Mouse (Mus musculus): ENCODE data around the gene Hist1h3c.
A peak's percentile ranks its signal among the peaks of the same experiment; 100 is the strongest.
"Not testable (repeated sequence)": the region's sequence is repeated elsewhere in the genome, so short reads cannot be mapped to it uniquely, and the experiment has no call there.

Hist1h3c gene

GRCm38 (mm10) chr13:23739069-23739921, 6.1 kb downstream of the Hist1h3c start:
- peak; percentile 83 for DNase-seq

GRCm38 (mm10) chr13:23738677-23739068, 6.7 kb downstream of the Hist1h3c start, which contains the start of gene Hist1h1c:
Gene Hist1h1c, plus strand, starts transcription at chr13:23738808.
- peak; percentile 69 for DNase-seq

GRCm38 (mm10) chr13:23738041-23738440, 7.4 kb downstream of the Hist1h3c start:
- DNase-seq: no peak

GRCm38 (mm10) chr13:23737091-23737490, 8.3 kb downstream of the Hist1h3c start:
- DNase-seq: no peak

GRCm38 (mm10) chr13:23732156-23732804, 13.1 kb downstream of the Hist1h3c start:
- DNase-seq: no peak

- DNase-seq: no peak
Observed at GRCm38 (mm10) chr13:23730479-23730878, 14.9 kb downstream of the Hist1h3c start.

- DNase-seq: no peak
Observed at GRCm38 (mm10) chr13:23729706-23730105, 15.7 kb downstream of the Hist1h3c start.

- no peak for DNase-seq
Observed at GRCm38 (mm10) chr13:23729192-23729525, 16.2 kb downstream of the Hist1h3c start.

GRCm38 (mm10) chr13:23728472-23729191, 16.8 kb downstream of the Hist1h3c start:
- no peak for DNase-seq

GRCm38 (mm10) chr13:23725213-23725612, 20.2 kb downstream of the Hist1h3c start:
- no peak for DNase-seq

- DNase-seq: no peak
Observed at GRCm38 (mm10) chr13:23724239-23724638, 21.2 kb downstream of the Hist1h3c start.

- DNase-seq: not testable (repeated sequence)
Observed at GRCm38 (mm10) chr13:23717593-23718245, 27.7 kb downstream of the Hist1h3c start.

- DNase-seq: no peak
Observed at GRCm38 (mm10) chr13:23717176-23717575, 28.2 kb downstream of the Hist1h3c start.

- no peak for DNase-seq
Observed at GRCm38 (mm10) chr13:23716261-23717042, 28.9 kb downstream of the Hist1h3c start.

- no peak for DNase-seq
Observed at GRCm38 (mm10) chr13:23710374-23711089, 34.9 kb downstream of the Hist1h3c start, which contains the start of gene Hfe. Gene Hfe, minus strand, starts transcription at chr13:23710854.

GRCm38 (mm10) chr13:23709714-23710373, 35.6 kb downstream of the Hist1h3c start:
- no peak for DNase-seq

GRCm38 (mm10) chr13:23708654-23709053, 36.7 kb downstream of the Hist1h3c start:
- no peak for DNase-seq

- DNase-seq: no peak
Observed at GRCm38 (mm10) chr13:23708041-23708440, 37.4 kb downstream of the Hist1h3c start.

- DNase-seq: no peak
Observed at GRCm38 (mm10) chr13:23706771-23707170, 38.6 kb downstream of the Hist1h3c start.

GRCm38 (mm10) chr13:23705751-23706356, 39.5 kb downstream of the Hist1h3c start:
- DNase-seq: no peak
